Mouse (Mus musculus) liver, embryonic 12.5 days (tissue): ENCODE data around the gene Fam129a. TPM values are rescaled to one million over a fixed set of nuclear protein-coding genes. Genes with fewer than 3 reads are reported as not detected.

Experiments
- ATAC-seq: fragments of 200-750 bp; cut with Nextera tagmentation; 2 replicates; pipeline ENCODE4 v1.8.0; 2017; ENCODE audit warnings: moderate number of reproducible peaks, mild to moderate bottlenecking, moderate library complexity
- H3K27ac ChIP-seq: fragments of 300-500 bp; sonication (generic); 2 replicates; pipeline ENCODE4 v1.5.1; 2016; ENCODE audit warnings: mild to moderate bottlenecking
- H3K27me3 ChIP-seq: fragments of 300-500 bp; sonication (generic); replicated peaks from 2 replicates; pipeline ENCODE4 v1.6.1; 2016; ENCODE audit warnings: mild to moderate bottlenecking, moderate library complexity
- H3K36me3 ChIP-seq: fragments of 300-500 bp; sonication (generic); 2 replicates; pipeline ENCODE4 v1.6.1; 2016; ENCODE audit warnings: mild to moderate bottlenecking, moderate library complexity
- H3K4me1 ChIP-seq: fragments of 300-500 bp; sonication (generic); 2 replicates; pipeline ENCODE4 v1.6.1; 2016
- H3K4me2 ChIP-seq: fragments of 300-500 bp; sonication (generic); 2 replicates; pipeline ENCODE4 v1.6.1; 2016; ENCODE audit warnings: mild to moderate bottlenecking, moderate library complexity
- H3K4me3 ChIP-seq: fragments of 300-500 bp; sonication (generic); 2 replicates; pipeline ENCODE4 v1.5.1; 2016; ENCODE audit warnings: mild to moderate bottlenecking, moderate library complexity
- H3K9ac ChIP-seq: fragments of 300-500 bp; sonication (generic); 2 replicates; pipeline ENCODE4 v1.6.1; 2016; ENCODE audit warnings: mild to moderate bottlenecking, moderate library complexity
- H3K9me3 ChIP-seq: fragments of 300-500 bp; sonication (generic); replicated peaks from 2 replicates; pipeline ENCODE4 v1.6.1; 2016; ENCODE audit warnings: mild to moderate bottlenecking, moderate library complexity
- WGBS: fragments of 180-500 bp; shearing (Covaris S2); methylation state at CpG from one replicate; pipeline ENCODE4 v1.1.7; 2016; ENCODE audit not compliant: insufficient replicate concordance; 5-methylcytosine and 5-hydroxymethylcytosine counted together
- polyA plus RNA-seq: library from polyadenylated mRNA; unstranded; fragments of >200 nt; fragmentation: Nextera tagmentation; extraction: Ambion mirVana; gene quantifications from 2 replicates; pipeline ENCODE4 v1.2.1, GENCODE M21; 2016

Fam129a gene
- polyA plus RNA-seq, 1 experiment from 2014 or later = 1.9 TPM

DNA sequence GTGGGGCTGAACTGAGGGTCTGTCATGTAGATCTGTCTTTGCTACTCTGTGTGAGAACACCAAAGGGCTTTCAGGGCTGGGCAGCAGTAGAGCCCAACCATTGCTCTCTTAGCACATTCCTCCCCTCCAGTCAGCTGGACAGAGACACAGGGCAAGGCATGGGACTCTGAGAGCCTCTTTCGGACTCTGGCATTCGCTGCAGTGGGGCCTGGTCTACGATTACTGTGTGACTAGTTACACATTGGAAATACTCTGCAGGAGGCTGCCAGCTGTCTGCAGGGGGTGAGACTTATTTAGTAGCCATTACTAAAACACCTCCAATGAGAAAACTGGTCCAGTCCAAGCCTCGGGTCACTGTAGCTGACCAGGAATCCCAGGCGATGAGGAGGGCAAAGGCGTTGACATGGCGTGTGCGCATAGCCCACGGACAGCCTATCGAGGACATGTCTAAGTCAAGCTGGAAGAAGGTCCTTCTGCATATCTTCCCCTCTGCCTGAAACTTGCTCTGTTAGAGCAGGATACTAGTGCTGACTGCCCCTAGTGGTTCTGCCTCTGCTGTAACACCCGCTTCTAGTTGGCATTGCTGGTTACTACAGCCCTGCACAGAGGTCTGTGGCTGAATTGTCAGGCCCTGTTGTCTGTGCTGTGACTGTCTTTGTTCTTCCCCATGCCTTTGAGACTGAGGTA is 145.2 kb downstream of the Fam129a start:
- ATAC-seq = no peak
- H3K27ac ChIP-seq = no peak overlapping the region
- H3K4me1 ChIP-seq = peaks cover 13% of the 10 kb centered on the region
- no peak overlapping the region for H3K4me3 ChIP-seq
- no peaks in the 10 kb centered on the region for H3K27me3 ChIP-seq
- no peak overlapping the region for H3K4me2 ChIP-seq
- H3K9me3 ChIP-seq = no peaks in the 10 kb centered on the region
- H3K36me3 ChIP-seq = no peaks in the 10 kb centered on the region
- 84% methylated on average over 11 of the region's 11 CpGs for WGBS
- H3K9ac ChIP-seq = no peak overlapping the region

DNA sequence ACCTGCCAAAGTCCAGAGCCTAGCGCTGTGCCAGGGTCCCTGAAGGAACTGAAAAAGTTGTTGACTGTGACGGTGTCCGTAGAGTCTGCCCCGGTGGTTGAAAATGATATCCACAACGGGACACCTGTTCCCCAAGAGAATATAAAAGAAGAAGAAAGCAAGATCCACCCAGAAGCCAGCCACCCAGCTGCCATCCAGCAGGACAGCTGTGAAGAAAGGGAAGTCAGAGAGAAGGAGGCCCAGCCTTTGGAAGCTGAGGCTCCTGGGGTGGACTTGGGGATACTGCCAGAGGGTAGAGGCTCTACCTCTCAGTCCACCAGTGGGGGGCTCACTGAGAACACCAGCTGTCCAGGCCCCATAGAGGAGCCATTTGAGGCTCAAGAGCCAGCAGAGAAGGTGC is 146.6 kb downstream of the Fam129a start:
- H3K9ac ChIP-seq = no peak overlapping the region
- H3K4me2 ChIP-seq = no peak overlapping the region
- ATAC-seq = no peak
- no peak overlapping the region for H3K4me3 ChIP-seq
- 88% methylated on average over 5 of the region's 5 CpGs for WGBS
- H3K27me3 ChIP-seq = no peaks in the 10 kb centered on the region
- no peaks in the 10 kb centered on the region for H3K36me3 ChIP-seq
- no peaks in the 10 kb centered on the region for H3K9me3 ChIP-seq
- no peak overlapping the region for H3K27ac ChIP-seq
- H3K4me1 ChIP-seq = peaks cover 10% of the 10 kb centered on the region

DNA sequence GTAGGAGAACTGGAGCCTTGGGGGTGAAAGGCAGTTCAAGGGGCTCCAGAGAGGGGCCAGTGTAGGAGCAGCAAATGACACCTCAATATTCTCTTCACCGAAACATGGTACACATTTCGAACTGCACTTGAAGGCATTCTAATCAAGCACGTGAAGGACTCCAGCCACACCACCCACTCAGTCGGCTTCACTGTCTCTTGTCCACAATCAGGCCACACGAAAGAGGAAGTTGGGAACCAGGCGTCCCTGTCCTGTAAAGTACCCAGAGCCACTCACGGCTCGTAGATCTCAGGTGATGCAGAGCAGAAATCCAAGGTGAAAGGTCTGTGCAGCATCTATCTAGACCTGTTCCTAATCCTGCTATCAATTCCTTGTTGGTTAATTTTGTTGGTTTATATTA is 147.6 kb downstream of the Fam129a start:
- Histone ChIP-seq H3K4me1 (peaks cover 6% of the 10 kb centered on the region; the same call in 1 of the 2 replicates), H3K4me3 (no peak overlapping the region), H3K9ac (no peak overlapping the region), H3K4me2 (no peak overlapping the region), H3K27ac (no peak overlapping the region), H3K27me3 (no peaks in the 10 kb centered on the region), H3K9me3 (no peaks in the 10 kb centered on the region), H3K36me3 (no peaks in the 10 kb centered on the region)
- ATAC-seq = no peak
- 31% methylated on average over 8 of the region's 8 CpGs for WGBS

DNA sequence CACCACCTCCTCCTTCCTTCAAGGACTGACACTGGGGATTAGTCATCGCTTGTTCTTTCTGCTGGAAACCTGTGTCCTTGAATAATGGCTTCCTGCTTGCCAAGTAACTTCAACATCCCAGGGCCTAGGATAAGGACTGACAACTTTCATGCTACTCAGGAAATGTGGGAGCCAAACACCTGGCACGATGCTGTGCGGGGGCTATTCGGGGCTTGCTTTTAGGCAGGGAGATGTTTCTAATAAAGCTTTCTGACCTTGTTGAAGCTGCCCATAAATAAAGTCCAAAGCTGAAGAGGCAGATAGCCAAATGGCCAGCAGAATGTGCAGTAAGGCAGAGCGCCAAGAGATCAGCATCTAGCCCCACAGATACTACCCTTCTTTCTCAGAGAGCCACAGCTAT is 148.9 kb downstream of the Fam129a start:
- Histone ChIP-seq H3K4me2 (no peak overlapping the region), H3K9me3 (no peaks in the 10 kb centered on the region), H3K36me3 (no peaks in the 10 kb centered on the region), H3K27me3 (no peaks in the 10 kb centered on the region), H3K4me1 (no peaks in the 10 kb centered on the region), H3K9ac (no peak overlapping the region), H3K4me3 (no peak overlapping the region), H3K27ac (no peak overlapping the region)
- 77% methylated on average over 5 of the region's 5 CpGs for WGBS
- ATAC-seq = no peak

DNA sequence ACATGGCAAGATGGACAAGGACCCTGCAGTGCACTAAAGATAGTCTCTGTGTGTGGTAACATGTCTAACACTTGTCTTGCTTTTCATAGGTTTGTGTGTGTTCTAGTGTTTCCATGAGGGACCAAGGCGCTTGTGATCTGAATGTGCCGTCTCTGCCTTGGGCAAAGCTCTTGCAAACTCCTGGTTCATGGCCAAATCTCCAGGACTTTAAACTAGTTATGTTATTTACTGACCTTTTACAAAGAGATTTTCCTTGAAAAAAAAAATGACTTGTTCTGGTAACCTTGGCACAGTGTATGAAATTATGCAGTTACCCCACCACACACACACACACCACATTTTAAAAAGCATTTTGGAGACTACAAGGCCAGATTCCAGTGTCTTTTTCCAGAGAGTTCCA is 149.6 kb downstream of the Fam129a start:
- 82% methylated on average over 2 of the region's 2 CpGs for WGBS
- H3K9me3 ChIP-seq = no peaks in the 10 kb centered on the region
- H3K4me1 ChIP-seq = 0 out of 2 replicates have a peak, but pooled peaks cover 2% of the 10 kb centered on the region
- no peak overlapping the region for H3K9ac ChIP-seq
- no peak overlapping the region for H3K27ac ChIP-seq
- no peaks in the 10 kb centered on the region for H3K27me3 ChIP-seq
- no peak overlapping the region for H3K4me3 ChIP-seq
- H3K4me2 ChIP-seq = no peak overlapping the region
- no peaks in the 10 kb centered on the region for H3K36me3 ChIP-seq
- ATAC-seq = no peak

GRCm38 (mm10) chr1:151721357-151721983 is 150.5 kb downstream of the Fam129a start:
- H3K27me3 ChIP-seq = no peaks in the 10 kb centered on the region
- ATAC-seq = no peak
- H3K27ac ChIP-seq = no peak overlapping the region
- no peak overlapping the region for H3K4me3 ChIP-seq
- H3K36me3 ChIP-seq = no peaks in the 10 kb centered on the region
- no peak overlapping the region for H3K4me2 ChIP-seq
- H3K9ac ChIP-seq = no peak overlapping the region
- H3K9me3 ChIP-seq = no peaks in the 10 kb centered on the region
- H3K4me1 ChIP-seq = 0 out of 2 replicates have a peak, but pooled peaks cover 6% of the 10 kb centered on the region
- 70% methylated on average over 10 of the region's 10 CpGs for WGBS

- WGBS = 73% methylated on average over 4 of the region's 4 CpGs
- Histone ChIP-seq H3K27ac (no peak overlapping the region), H3K27me3 (no peaks in the 10 kb centered on the region), H3K4me3 (no peak overlapping the region), H3K36me3 (no peaks in the 10 kb centered on the region), H3K4me2 (no peak overlapping the region), H3K4me1 (peaks cover 18% of the 10 kb centered on the region; the same call in 1 of the 2 replicates), H3K9me3 (no peaks in the 10 kb centered on the region), H3K9ac (no peak overlapping the region)
- ATAC-seq = no peak
Observed at GRCm38 (mm10) chr1:151723771-151724170, 152.8 kb downstream of the Fam129a start.

GRCm38 (mm10) chr1:151725590-151725989 is 154.6 kb downstream of the Fam129a start:
- no peak overlapping the region for H3K9ac ChIP-seq
- H3K27ac ChIP-seq = no peak overlapping the region
- no peaks in the 10 kb centered on the region for H3K9me3 ChIP-seq
- no peak overlapping the region for H3K4me3 ChIP-seq
- H3K4me2 ChIP-seq = no peak overlapping the region
- no peak for ATAC-seq
- WGBS = 18% methylated on average over 2 of the region's 2 CpGs
- H3K4me1 ChIP-seq = peaks cover 19% of the 10 kb centered on the region; the same call in 1 of the 2 replicates
- no peaks in the 10 kb centered on the region for H3K36me3 ChIP-seq
- H3K27me3 ChIP-seq = no peaks in the 10 kb centered on the region

DNA sequence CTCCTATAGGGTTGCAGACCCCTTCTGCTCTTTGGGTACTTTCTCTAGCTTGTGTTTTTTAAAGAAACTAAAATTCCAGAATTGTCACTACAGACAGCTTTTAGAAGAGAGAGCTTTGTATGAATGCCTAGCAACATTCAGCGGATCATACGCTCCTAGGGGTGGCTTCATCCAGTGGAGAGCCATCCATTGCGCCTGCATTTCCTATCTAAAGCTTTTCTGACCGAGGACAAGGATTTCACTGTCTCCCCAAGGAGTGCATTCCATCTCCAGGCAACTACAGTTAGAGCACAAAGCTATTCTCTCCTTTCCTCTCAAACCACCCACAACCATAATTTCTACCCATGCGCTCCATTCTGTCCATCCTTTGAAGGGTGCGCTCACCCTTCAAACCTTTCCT is 155.4 kb downstream of the Fam129a start:
- Histone ChIP-seq H3K4me1 (peaks cover 19% of the 10 kb centered on the region; the same call in 1 of the 2 replicates), H3K9ac (no peak overlapping the region), H3K4me2 (no peak overlapping the region), H3K9me3 (no peaks in the 10 kb centered on the region), H3K36me3 (no peaks in the 10 kb centered on the region), H3K4me3 (no peak overlapping the region), H3K27ac (no peak overlapping the region), H3K27me3 (no peaks in the 10 kb centered on the region)
- ATAC-seq = no peak
- 77% methylated on average over 6 of the region's 6 CpGs for WGBS

GRCm38 (mm10) chr1:151728141-151728540 is 157.2 kb downstream of the Fam129a start:
- no peak overlapping the region for H3K4me3 ChIP-seq
- H3K4me1 ChIP-seq = peaks cover 27% of the 10 kb centered on the region; the same call in 1 of the 2 replicates
- no peak for ATAC-seq
- 51% methylated on average over 4 of the region's 4 CpGs for WGBS
- H3K27ac ChIP-seq = no peak overlapping the region
- H3K9me3 ChIP-seq = no peaks in the 10 kb centered on the region
- H3K27me3 ChIP-seq = no peaks in the 10 kb centered on the region
- no peak overlapping the region for H3K9ac ChIP-seq
- no peak overlapping the region for H3K4me2 ChIP-seq
- no peaks in the 10 kb centered on the region for H3K36me3 ChIP-seq

DNA sequence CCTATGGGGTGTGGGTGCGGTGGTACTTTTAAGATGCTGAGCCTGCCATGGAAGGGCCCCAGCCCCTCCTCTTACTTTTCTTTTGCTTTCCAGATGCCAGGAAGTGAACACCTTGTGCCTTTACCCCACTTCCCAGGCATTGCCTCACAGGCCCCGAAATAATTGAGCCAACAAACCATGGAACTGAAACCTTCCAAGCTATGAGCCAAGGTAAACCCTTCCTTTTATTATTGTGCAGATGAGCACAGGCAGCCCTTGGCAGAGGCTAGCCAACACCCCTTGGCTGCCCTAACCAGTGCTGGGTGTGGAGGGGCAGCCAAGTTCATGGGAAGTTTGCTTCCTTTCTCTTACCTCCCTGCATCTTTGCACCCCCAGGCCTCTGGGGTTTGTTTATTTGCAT is 166.2 kb downstream of the Fam129a start:
- Histone ChIP-seq H3K36me3 (no peaks in the 10 kb centered on the region), H3K9me3 (no peaks in the 10 kb centered on the region), H3K4me1 (peaks cover 22% of the 10 kb centered on the region), H3K27ac (no peak overlapping the region), H3K4me2 (no peak overlapping the region), H3K9ac (no peak overlapping the region), H3K4me3 (no peak overlapping the region), H3K27me3 (no peaks in the 10 kb centered on the region)
- ATAC-seq = no peak
- WGBS = 64% methylated on average over 2 of the region's 2 CpGs

DNA sequence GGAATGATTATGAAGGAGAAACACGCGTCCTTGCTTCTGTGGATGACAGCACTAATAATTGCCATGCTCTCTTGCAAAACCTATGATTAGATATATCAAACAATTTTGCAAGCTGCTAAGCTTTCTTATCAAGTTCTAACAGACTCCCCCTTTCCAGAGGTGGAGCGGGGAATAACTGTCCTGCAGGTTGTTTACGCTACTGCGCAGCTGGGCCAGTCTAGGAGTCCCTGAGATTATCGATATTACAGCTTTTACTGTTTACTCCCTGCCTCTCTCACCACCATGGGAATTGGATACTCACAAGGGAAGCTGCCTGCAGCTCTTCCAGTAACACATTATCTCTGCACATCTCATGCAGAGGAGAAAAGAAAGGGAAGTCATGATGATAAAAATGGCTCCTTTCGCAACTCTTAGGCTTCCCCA is 170.2 kb downstream of the Fam129a start:
- Histone ChIP-seq H3K4me3 (no peak overlapping the region), H3K9ac (no peak overlapping the region), H3K9me3 (no peaks in the 10 kb centered on the region), H3K4me1 (peaks cover 15% of the 10 kb centered on the region), H3K36me3 (no peaks in the 10 kb centered on the region), H3K27ac (0 out of 2 replicates have a peak overlapping the region, but pooled peaks have one; percentile 40), H3K27me3 (no peaks in the 10 kb centered on the region), H3K4me2 (peak overlapping the region; percentile 53)
- WGBS = 16% methylated on average over 7 of the region's 7 CpGs
- ATAC-seq = peak; percentile 98
